Mouse (Mus musculus) kidney, embryonic 14.5 days (tissue): ENCODE measurements around the gene Cxadr. TPM values are rescaled to one million over a fixed set of nuclear protein-coding genes. Genes with fewer than 3 reads are reported as not detected.

Experiments
- ATAC-seq: fragments of 200-750 bp; cut with Nextera tagmentation; 2 replicates; pipeline ENCODE4 v1.8.0; 2017; ENCODE audit warnings: moderate number of reproducible peaks, mild to moderate bottlenecking, moderate TSS enrichment, moderate library complexity; ENCODE audit not compliant: low FRiP score, low TSS enrichment
- H3K27ac ChIP-seq: fragments of 300-500 bp; sonication (generic); 2 replicates; pipeline ENCODE4 v1.5.1; 2014; ENCODE audit warnings: low read depth, mild to moderate bottlenecking, low read length, moderate library complexity, mixed read lengths
- H3K27me3 ChIP-seq: fragments of 300-500 bp; sonication (generic); 2 replicates; pipeline ENCODE4 v1.6.1; 2014; ENCODE audit warnings: mild to moderate bottlenecking, low read length; ENCODE audit not compliant: control insufficient read depth, insufficient read depth
- H3K36me3 ChIP-seq: fragments of 300-500 bp; sonication (generic); 2 replicates; pipeline ENCODE4 v1.6.1; 2014; ENCODE audit warnings: low read length, mixed read lengths; ENCODE audit not compliant: control insufficient read depth, insufficient read depth
- H3K4me1 ChIP-seq: fragments of 300-500 bp; sonication (generic); 2 replicates; pipeline ENCODE4 v1.6.1; 2014; ENCODE audit warnings: low read length, mixed read lengths; ENCODE audit not compliant: control insufficient read depth, insufficient read depth
- H3K4me2 ChIP-seq: fragments of 300-500 bp; sonication (generic); replicated peaks from 2 replicates; pipeline ENCODE4 v1.6.1; 2014; ENCODE audit warnings: low read depth, mild to moderate bottlenecking, low read length
- H3K4me3 ChIP-seq: fragments of 300-500 bp; sonication (generic); 2 replicates; pipeline ENCODE4 v1.5.1; 2014; ENCODE audit warnings: mild to moderate bottlenecking, low read length
- H3K9ac ChIP-seq: fragments of 300-500 bp; sonication (generic); 2 replicates; pipeline ENCODE4 v1.6.1; 2014; ENCODE audit warnings: low read depth, mild to moderate bottlenecking, low read length, moderate library complexity
- H3K9me3 ChIP-seq: fragments of 300-500 bp; sonication (generic); 2 replicates; pipeline ENCODE4 v1.6.1; 2016; ENCODE audit warnings: low read length; ENCODE audit not compliant: control insufficient read depth
- WGBS: fragments of 180-500 bp; shearing (Covaris S2); extraction: QIAGEN DNeasy Blood & Tissue Kit; methylation state at CpG from one replicate; pipeline ENCODE4 v1.1.7; 2014; 5-methylcytosine and 5-hydroxymethylcytosine counted together
- polyA plus RNA-seq: library from polyadenylated mRNA; unstranded; fragments of >200 nt; fragmentation: Nextera tagmentation; extraction: Ambion mirVana; gene quantifications from 2 replicates; pipeline ENCODE4 v1.2.1, GENCODE M21; 2014

Cxadr gene
- polyA plus RNA-seq, 1 experiment from 2014 or later: 25.7 TPM

DNA sequence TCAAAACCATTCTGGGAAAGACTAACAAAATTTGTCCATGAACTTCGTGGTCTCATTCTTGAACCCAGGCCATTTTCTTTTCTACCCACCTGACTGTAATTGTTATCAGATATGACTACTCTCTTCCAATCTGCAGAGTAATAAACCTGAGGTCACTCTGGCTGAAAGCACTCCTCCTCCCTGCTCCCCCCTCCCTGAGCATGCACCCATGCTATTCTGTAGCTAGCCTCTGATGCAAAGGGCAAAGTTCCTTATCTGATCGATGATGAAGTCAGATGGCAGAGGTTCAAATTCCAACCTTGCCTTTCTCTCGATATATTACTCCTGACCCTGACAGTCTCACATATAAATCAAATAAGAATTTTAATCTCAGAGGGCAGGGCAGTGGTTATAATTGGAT is 33.1 kb upstream of the Cxadr start:
- H3K9ac ChIP-seq: no peak overlapping the region
- no peak overlapping the region for H3K4me3 ChIP-seq
- H3K4me2 ChIP-seq: no peak overlapping the region
- no peak for ATAC-seq
- no peak overlapping the region for H3K27ac ChIP-seq
- H3K4me1 ChIP-seq: peaks cover 6% of the 10 kb centered on the region; the same call in 1 of the 2 replicates
- WGBS: 51% methylated on average over 3 of the region's 3 CpGs
- no peaks in the 10 kb centered on the region for H3K9me3 ChIP-seq
- no peaks in the 10 kb centered on the region for H3K27me3 ChIP-seq
- H3K36me3 ChIP-seq: no peaks in the 10 kb centered on the region

GRCm38 (mm10) chr16:78274825-78275455 is 26.3 kb upstream of the Cxadr start:
- H3K4me1 ChIP-seq: no peaks in the 10 kb centered on the region
- WGBS: 84% methylated on average over 9 of the region's 9 CpGs
- no peaks in the 10 kb centered on the region for H3K36me3 ChIP-seq
- no peak overlapping the region for H3K4me2 ChIP-seq
- no peaks in the 10 kb centered on the region for H3K27me3 ChIP-seq
- no peak overlapping the region for H3K27ac ChIP-seq
- ATAC-seq: no peak
- no peaks in the 10 kb centered on the region for H3K9me3 ChIP-seq
- no peak overlapping the region for H3K9ac ChIP-seq
- H3K4me3 ChIP-seq: no peak overlapping the region

GRCm38 (mm10) chr16:78277567-78277966 is 23.7 kb upstream of the Cxadr start:
- no peak for ATAC-seq
- H3K4me3 ChIP-seq: no peak overlapping the region
- no peaks in the 10 kb centered on the region for H3K27me3 ChIP-seq
- no peak overlapping the region for H3K9ac ChIP-seq
- no peak overlapping the region for H3K27ac ChIP-seq
- no peak overlapping the region for H3K4me2 ChIP-seq
- 55% methylated on average over 4 of the region's 4 CpGs for WGBS
- no peaks in the 10 kb centered on the region for H3K36me3 ChIP-seq
- H3K4me1 ChIP-seq: no peaks in the 10 kb centered on the region
- H3K9me3 ChIP-seq: no peaks in the 10 kb centered on the region

- no peak overlapping the region for H3K4me3 ChIP-seq
- no peaks in the 10 kb centered on the region for H3K9me3 ChIP-seq
- H3K36me3 ChIP-seq: no peaks in the 10 kb centered on the region
- H3K27ac ChIP-seq: no peak overlapping the region
- no peak for ATAC-seq
- H3K4me1 ChIP-seq: no peaks in the 10 kb centered on the region
- no peaks in the 10 kb centered on the region for H3K27me3 ChIP-seq
- no peak overlapping the region for H3K9ac ChIP-seq
- H3K4me2 ChIP-seq: no peak overlapping the region
- WGBS: 90% methylated on average over 5 of the region's 5 CpGs
Measured at GRCm38 (mm10) chr16:78280093-78280881, 21.0 kb upstream of the Cxadr start.

DNA sequence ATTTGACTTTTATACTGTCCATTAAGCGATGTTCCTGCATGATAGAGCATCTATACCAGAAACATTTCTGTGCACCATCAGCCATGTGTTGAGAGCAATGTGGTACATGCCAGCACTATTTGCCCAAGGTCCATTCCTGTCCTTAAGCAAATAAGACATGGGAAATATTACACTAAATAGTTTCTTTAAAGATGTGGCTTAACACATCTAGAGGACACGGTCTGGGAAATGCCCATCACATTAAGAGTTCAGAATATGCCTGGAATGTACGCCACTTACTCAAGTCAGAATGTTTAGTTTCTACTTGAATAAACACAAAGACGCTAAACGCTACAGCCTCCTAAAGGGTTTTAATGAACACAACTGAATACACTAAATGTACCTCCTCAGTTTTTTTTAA is 18.1 kb upstream of the Cxadr start:
- 70% methylated on average over 5 of the region's 5 CpGs for WGBS
- Histone ChIP-seq H3K4me1 (no peaks in the 10 kb centered on the region), H3K27ac (no peak overlapping the region), H3K9me3 (no peaks in the 10 kb centered on the region), H3K4me2 (no peak overlapping the region), H3K4me3 (no peak overlapping the region), H3K9ac (no peak overlapping the region), H3K36me3 (no peaks in the 10 kb centered on the region), H3K27me3 (no peaks in the 10 kb centered on the region)
- ATAC-seq: no peak

GRCm38 (mm10) chr16:78294051-78294450 is 7.2 kb upstream of the Cxadr start:
- H3K36me3 ChIP-seq: no peaks in the 10 kb centered on the region
- H3K27me3 ChIP-seq: no peaks in the 10 kb centered on the region
- H3K4me2 ChIP-seq: no peak overlapping the region
- ATAC-seq: no peak
- no peak overlapping the region for H3K9ac ChIP-seq
- 87% methylated on average over 1 of the region's 1 CpGs for WGBS
- no peak overlapping the region for H3K4me3 ChIP-seq
- no peak overlapping the region for H3K27ac ChIP-seq
- H3K9me3 ChIP-seq: no peaks in the 10 kb centered on the region
- H3K4me1 ChIP-seq: no peaks in the 10 kb centered on the region

DNA sequence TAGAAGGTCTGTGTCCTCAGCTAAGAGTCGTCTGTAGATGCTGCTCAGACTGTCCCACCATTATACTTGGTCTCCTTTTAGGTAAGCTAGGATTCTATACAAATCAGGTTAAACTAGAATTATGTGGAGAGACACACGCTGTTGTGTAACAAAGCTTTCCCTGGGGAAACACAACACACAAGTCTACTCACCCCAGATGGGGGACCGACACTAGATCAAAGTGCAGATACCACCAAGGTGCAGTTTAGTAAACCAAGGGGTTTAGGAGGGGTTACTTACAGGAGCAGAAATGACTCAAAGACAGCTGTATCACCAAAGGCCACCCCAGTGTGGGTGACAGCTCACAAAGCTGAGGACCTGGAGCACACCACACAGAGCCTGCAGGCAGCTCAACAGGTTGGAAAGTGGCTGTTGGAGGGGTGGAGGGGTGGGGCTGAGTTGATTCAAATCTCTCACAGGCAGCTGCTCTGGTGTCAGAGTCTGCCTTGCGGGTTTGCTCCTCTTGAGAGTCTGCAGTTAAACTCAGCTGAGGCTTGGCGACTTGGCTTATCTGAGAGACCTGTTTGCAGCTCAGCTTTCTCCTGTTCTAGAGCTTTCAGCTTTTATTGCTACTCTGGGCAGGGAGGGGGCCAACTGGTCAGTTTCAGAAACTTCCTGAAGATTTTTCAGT is 6.5 kb upstream of the Cxadr start:
- no peak overlapping the region for H3K4me3 ChIP-seq
- H3K27ac ChIP-seq: no peak overlapping the region
- no peaks in the 10 kb centered on the region for H3K4me1 ChIP-seq
- H3K9me3 ChIP-seq: no peaks in the 10 kb centered on the region
- H3K4me2 ChIP-seq: no peak overlapping the region
- WGBS: 43% methylated on average over 5 of the region's 5 CpGs
- no peaks in the 10 kb centered on the region for H3K27me3 ChIP-seq
- no peak for ATAC-seq
- H3K9ac ChIP-seq: no peak overlapping the region
- no peaks in the 10 kb centered on the region for H3K36me3 ChIP-seq

DNA sequence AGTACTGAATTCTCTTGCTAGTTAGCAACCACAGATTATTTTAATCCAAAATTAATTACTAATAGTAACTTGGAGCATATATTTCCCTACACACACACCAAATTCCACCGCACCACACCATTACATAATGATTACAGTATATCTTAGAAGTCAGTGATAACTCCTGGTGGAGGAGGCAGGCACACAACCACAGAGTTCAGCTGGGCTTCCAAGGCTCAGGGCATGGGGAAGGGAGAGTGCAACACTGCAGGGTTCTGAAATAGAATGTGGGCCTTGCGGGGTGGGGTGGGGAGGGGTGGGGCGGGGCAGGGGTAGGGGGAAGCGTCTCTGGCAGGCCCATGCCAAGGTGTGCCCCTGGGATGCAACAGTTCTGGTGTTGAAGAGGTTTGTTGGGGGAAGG is 5.7 kb upstream of the Cxadr start:
- no peak overlapping the region for H3K4me2 ChIP-seq
- H3K36me3 ChIP-seq: no peaks in the 10 kb centered on the region
- ATAC-seq: no peak
- H3K27me3 ChIP-seq: no peaks in the 10 kb centered on the region
- no peak overlapping the region for H3K27ac ChIP-seq
- no peaks in the 10 kb centered on the region for H3K9me3 ChIP-seq
- no peaks in the 10 kb centered on the region for H3K4me1 ChIP-seq
- whole genome bisulfite sequencing: 62% methylated on average over 4 of the region's 4 CpGs
- H3K4me3 ChIP-seq: no peak overlapping the region
- no peak overlapping the region for H3K9ac ChIP-seq

- Histone ChIP-seq H3K27me3 (no peaks in the 10 kb centered on the region; the same call in 1 of the 2 replicates), H3K27ac (no peak overlapping the region), H3K4me3 (no peak overlapping the region), H3K4me1 (no peaks in the 10 kb centered on the region), H3K9ac (no peak overlapping the region), H3K4me2 (no peak overlapping the region), H3K36me3 (no peaks in the 10 kb centered on the region), H3K9me3 (no peaks in the 10 kb centered on the region)
- ATAC-seq: no peak
- 67% methylated on average over 9 of the region's 9 CpGs for WGBS
Measured at GRCm38 (mm10) chr16:78296114-78296513, 5.2 kb upstream of the Cxadr start.
